Mouse (Mus musculus) kidney, adult 2 months (tissue): Measurements from ENCODE around the gene Pdxk. TPM values are rescaled to one million over a fixed set of nuclear protein-coding genes. Genes with fewer than 3 reads are reported as not detected.

Experiments
- DNase-seq: peaks from one replicate; pipeline ENCODE4 v3.0.0; 2021
- H3K27ac ChIP-seq: fragments of 200-500 bp; 2 replicates; pipeline ENCODE4 v1.5.1; 2012; ENCODE audit warnings: low read depth, low read length, control low read depth, inconsistent platforms; ENCODE audit not compliant: insufficient read depth
- H3K27me3 ChIP-seq: fragments of 200-500 bp; replicated peaks from 2 replicates; pipeline ENCODE4 v1.6.1; 2012; ENCODE audit warnings: mild to moderate bottlenecking, moderate library complexity, low read length, inconsistent platforms; ENCODE audit not compliant: control insufficient read depth, insufficient read depth
- H3K36me3 ChIP-seq: fragments of 200-500 bp; 2 replicates; pipeline ENCODE4 v1.6.1; 2012; ENCODE audit warnings: mild to moderate bottlenecking, moderate library complexity, low read length, inconsistent platforms; ENCODE audit not compliant: control insufficient read depth, insufficient read depth
- H3K4me1 ChIP-seq: fragments of 200-500 bp; 2 replicates; pipeline ENCODE4 v1.6.1; 2011; ENCODE audit warnings: low read length; ENCODE audit not compliant: control insufficient read depth, insufficient read depth
- H3K4me3 ChIP-seq: fragments of 200-500 bp; 2 replicates; pipeline ENCODE4 v1.5.1; 2011; ENCODE audit warnings: mild to moderate bottlenecking, low read depth, low read length, control low read depth; ENCODE audit not compliant: insufficient read depth
- CTCF ChIP-seq: fragments of 200-500 bp; conservative IDR thresholded peaks from 2 replicates; pipeline ENCODE4 v1.5.1; 2011; ENCODE audit warnings: low read depth, mild to moderate bottlenecking, control low read depth, low read length, moderate library complexity, mixed read lengths; ENCODE audit not compliant: insufficient read depth, insufficient read length
- POLR2A ChIP-seq: fragments of 200-500 bp; IDR thresholded peaks from one replicate; pipeline ENCODE4 v1.6.1; 2011; ENCODE audit warnings: low read depth, low read length, control low read depth
- WGBS: fragments of 180-500 bp; shearing (Covaris S2); methylation state at CpG from one replicate; pipeline ENCODE4 v1.1.7; 2018; 5-methylcytosine and 5-hydroxymethylcytosine counted together
- polyA plus RNA-seq: library from polyadenylated mRNA; depleted of rRNA; stranded (reverse); fragments of >200 nt; gene quantifications from 2 replicates; pipeline ENCODE4 v1.2.3, GENCODE M21; 2012

Gene Pdxk
- polyA plus RNA-seq, 1 experiment, result 107 TPM

GRCm38 (mm10) chr10:78458348-78459111 lies 6.2 kb downstream of the Pdxk start:
- H3K4me1 ChIP-seq, result peaks cover 21% of the 10 kb centered on the region
- H3K4me3 ChIP-seq, result no peak overlapping the region
- TF ChIP-seq CTCF, result no peak
- no peak for TF ChIP-seq POLR2A
- no peaks in the 10 kb centered on the region for H3K36me3 ChIP-seq
- DNase-seq, result no peak
- no peaks in the 10 kb centered on the region for H3K27me3 ChIP-seq
- H3K27ac ChIP-seq, result no peak overlapping the region; the same call in 1 of the 2 replicates
- 78% methylated on average over 5 of the region's 5 CpGs for WGBS

DNA sequence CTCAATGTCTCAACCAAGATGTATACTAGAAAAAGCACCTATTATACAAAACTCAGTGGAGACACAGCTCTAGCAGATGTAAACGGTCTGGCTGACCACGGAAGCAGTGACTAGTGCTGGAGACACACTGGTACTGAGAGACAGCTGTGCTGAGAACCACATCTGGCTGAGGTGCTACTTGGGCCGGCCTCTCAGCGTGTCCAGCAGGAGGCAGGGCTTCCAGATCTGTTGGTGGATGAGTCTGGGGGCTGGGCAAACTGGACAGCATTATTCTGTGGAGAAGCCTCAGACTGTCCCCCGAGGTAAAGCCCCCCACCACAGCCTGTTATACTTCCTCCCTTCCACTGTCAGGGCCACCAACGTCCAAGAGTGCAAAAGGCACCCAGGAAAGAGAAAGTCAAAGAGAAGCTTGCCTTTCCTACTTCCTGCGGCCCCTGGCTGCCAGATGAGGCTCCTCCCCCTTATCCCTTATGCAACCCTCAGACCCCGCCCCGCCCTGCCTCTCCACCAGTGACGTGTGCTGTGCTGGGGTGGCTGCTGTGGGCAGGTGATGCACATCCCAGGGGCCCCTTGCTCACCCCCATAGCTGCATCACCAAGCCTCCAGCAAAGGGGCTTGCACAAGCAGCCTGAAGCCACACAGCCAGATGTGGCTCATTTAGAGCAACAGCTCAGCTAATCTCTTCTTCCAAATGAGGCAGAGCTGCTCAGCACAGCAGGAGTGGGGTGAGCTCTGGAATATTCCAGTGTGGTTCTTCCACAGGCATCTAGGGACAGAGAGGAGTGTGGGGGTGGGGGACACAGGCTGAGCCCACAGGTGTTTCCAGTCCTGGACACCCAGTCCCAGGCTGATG lies 7.1 kb downstream of the Pdxk start:
- peak; percentile 72 for DNase-seq
- Histone ChIP-seq H3K4me1 (peaks cover 14% of the 10 kb centered on the region), H3K36me3 (no peaks in the 10 kb centered on the region), H3K27me3 (no peaks in the 10 kb centered on the region), H3K4me3 (no peak overlapping the region), H3K27ac (peak overlapping the region; percentile 25; the same call in 1 of the 2 replicates)
- WGBS, result 39% methylated on average over 10 of the region's 10 CpGs
- TF ChIP-seq CTCF (no peak), POLR2A (no peak)

- H3K36me3 ChIP-seq, result no peaks in the 10 kb centered on the region
- no peak overlapping the region for H3K27ac ChIP-seq
- H3K27me3 ChIP-seq, result no peaks in the 10 kb centered on the region
- no peak for TF ChIP-seq POLR2A
- TF ChIP-seq CTCF, result no peak
- peaks cover 10% of the 10 kb centered on the region for H3K4me1 ChIP-seq
- DNase-seq, result peak; percentile 66
- WGBS, result 49% methylated on average over 13 of the region's 13 CpGs
- H3K4me3 ChIP-seq, result no peak overlapping the region
Measured at GRCm38 (mm10) chr10:78456696-78457095, 8.1 kb downstream of the Pdxk start.

DNA sequence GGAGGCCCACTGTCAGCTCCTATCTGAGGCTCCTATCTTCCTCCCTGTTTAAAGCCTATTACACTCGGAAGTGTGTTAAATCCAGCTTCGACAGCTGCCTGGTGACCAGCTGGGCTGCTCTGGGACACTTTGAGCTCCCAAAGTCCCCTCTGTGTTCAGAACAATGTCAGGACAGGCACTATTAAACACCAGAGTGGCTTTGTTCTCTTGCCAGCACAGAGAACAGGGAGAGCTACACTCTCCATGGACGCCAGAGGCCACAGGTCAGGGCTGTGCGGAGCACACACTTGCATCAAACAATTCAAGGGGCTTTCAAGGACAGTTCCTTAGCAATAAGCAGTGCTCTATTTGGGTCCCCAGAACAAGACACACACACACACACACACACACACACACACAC lies 12.1 kb downstream of the Pdxk start:
- no peak overlapping the region for H3K27ac ChIP-seq
- TF ChIP-seq CTCF (no peak), POLR2A (no peak)
- 50% methylated on average over 4 of the region's 4 CpGs for WGBS
- H3K27me3 ChIP-seq, result no peaks in the 10 kb centered on the region
- H3K36me3 ChIP-seq, result no peaks in the 10 kb centered on the region
- H3K4me1 ChIP-seq, result peaks cover 7% of the 10 kb centered on the region; the same call in 1 of the 2 replicates
- no peak for DNase-seq
- H3K4me3 ChIP-seq, result no peak overlapping the region

DNA sequence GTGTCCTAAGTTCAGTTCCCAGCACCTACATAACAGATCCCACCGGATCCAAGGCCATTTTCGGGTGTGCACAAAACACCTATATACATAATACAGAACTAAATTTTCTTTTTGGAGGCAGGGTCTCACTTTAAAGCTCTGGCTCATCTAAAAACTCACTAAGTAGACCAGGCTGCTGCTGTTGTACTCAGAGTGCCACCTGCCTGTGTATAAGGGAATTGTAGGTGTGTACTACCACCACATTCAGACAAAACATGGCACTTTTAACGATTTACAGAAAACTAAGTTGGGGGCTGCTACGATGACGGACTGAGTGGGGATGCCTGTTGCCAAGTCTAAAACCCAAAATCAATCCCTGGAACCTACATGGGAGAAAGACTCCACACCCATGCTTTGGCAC lies 14.0 kb downstream of the Pdxk start:
- no peak overlapping the region for H3K4me3 ChIP-seq
- DNase-seq, result no peak
- H3K36me3 ChIP-seq, result no peaks in the 10 kb centered on the region
- WGBS, result 88% methylated on average over 5 of the region's 5 CpGs
- peaks cover 2% of the 10 kb centered on the region; the same call in 1 of the 2 replicates for H3K4me1 ChIP-seq
- H3K27me3 ChIP-seq, result no peaks in the 10 kb centered on the region
- TF ChIP-seq CTCF (no peak), POLR2A (no peak)
- no peak overlapping the region for H3K27ac ChIP-seq

- Histone ChIP-seq H3K36me3 (no peaks in the 10 kb centered on the region), H3K4me3 (no peak overlapping the region), H3K27me3 (no peaks in the 10 kb centered on the region), H3K4me1 (peaks cover 2% of the 10 kb centered on the region; the same call in 1 of the 2 replicates), H3K27ac (no peak overlapping the region)
- DNase-seq, result peak; percentile 61
- WGBS, result 50% methylated on average over 3 of the region's 3 CpGs
- TF ChIP-seq CTCF (no peak), POLR2A (no peak)
Measured at GRCm38 (mm10) chr10:78447396-78447795, 17.4 kb downstream of the Pdxk start.

DNA sequence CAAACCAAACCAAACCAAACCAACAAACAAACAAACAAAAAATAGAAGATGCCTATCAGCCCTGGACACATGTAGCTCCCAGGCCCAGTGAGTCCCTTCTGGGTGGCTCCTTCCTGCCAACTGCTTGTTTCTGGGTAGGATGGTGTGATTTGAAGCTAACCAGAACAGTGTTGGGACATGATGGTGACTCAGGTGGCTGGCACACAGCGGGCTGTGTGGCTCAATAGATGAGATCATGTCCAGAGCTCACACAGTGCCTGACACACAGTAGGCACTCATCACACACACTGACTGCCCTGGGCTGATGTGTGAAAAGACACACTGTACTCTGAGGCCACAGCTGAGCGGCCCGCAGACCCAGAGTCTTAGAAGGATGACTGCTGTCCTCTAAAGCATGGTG lies 18.6 kb downstream of the Pdxk start:
- Histone ChIP-seq H3K27ac (no peak overlapping the region), H3K36me3 (no peaks in the 10 kb centered on the region), H3K4me1 (peaks cover 2% of the 10 kb centered on the region; the same call in 1 of the 2 replicates), H3K4me3 (no peak overlapping the region), H3K27me3 (no peaks in the 10 kb centered on the region)
- DNase-seq, result no peak
- 98% methylated on average over 3 of the region's 3 CpGs for WGBS
- TF ChIP-seq POLR2A (no peak), CTCF (no peak)
